Mouse (Mus musculus) bone marrow, adult 2 months (tissue): ENCODE data around the gene Cldn6.

Experiments
- CTCF ChIP-seq: fragments of 200-500 bp; IDR thresholded peaks from 2 replicates; pipeline ENCODE4 v1.5.1; 2011; ENCODE audit warnings: low read length, control low read depth; ENCODE audit not compliant: control insufficient read depth, insufficient read depth
- POLR2A ChIP-seq: fragments of 200-500 bp; IDR thresholded peaks from 2 replicates; pipeline ENCODE4 v1.6.1; 2011; ENCODE audit warnings: low read depth, mild to moderate bottlenecking, control low read depth, low read length, borderline replicate concordance; ENCODE audit not compliant: control insufficient read depth

GRCm38 (mm10) chr17:23661526-23661925, 17.5 kb upstream of the Cldn6 start:
- TF ChIP-seq CTCF = peak; percentile 47; the same call in 1 of the 2 replicates
- TF ChIP-seq POLR2A = no peak
